Mouse (Mus musculus): Measurements from ENCODE around the gene Rad9b. TPM values are rescaled to one million over a fixed set of nuclear protein-coding genes. Genes with fewer than 3 reads are reported as not detected.
A peak's percentile ranks its signal among the peaks of the same experiment; 100 is the strongest.

Rad9b gene
- polyA plus RNA-seq, 1 experiment from 2014 or later = 28.3 TPM

DNA sequence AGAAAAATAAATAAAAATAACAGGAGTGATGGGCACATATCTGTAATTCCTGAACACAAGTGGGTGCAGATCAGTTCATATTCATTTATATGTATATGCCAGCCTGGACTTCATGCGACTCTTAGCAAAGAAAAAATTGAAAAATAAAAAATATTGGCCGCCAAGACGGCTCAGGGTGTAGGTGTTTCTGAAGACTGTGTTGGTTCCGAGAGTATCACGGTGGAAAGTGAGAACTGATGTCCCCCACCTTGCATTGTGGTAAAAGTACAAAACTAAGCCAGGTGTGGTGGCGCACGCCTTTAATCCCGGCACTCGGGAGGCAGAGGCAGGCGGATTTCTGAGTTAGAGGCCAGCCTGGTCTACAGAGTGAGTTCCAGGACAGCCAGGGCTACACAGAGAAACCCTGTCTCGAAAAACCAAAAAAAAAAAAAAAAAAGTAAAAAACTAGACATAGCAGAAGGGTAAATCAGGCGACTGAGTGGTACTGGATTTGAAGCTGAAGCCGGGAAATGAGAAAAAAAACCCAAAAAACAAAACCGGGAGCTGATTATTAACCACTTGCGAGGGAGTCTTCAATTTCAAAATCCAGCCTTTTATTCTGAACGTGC, 37.2 kb upstream of the Rad9b start:
- Histone ChIP-seq H3K9ac (no peak overlapping the region), H3K4me1 (peaks cover 16% of the 10 kb centered on the region), H3K4me3 (peak overlapping the region; percentile 60), H3K27me3 (replicated peaks) (no peaks in the 10 kb centered on the region), H3K27ac (peak overlapping the region; percentile 64), H3K4me2 (peak overlapping the region; percentile 77), H3K36me3 (replicated peaks) (no peaks in the 10 kb centered on the region; the same call in 1 of the 2 replicates), H3K9me3 (no peaks in the 10 kb centered on the region)
- ATAC-seq (replicated peaks) = peak; percentile 43; the same call in 1 of the 2 replicates
- 51% methylated on average over 16 of the region's 16 CpGs for WGBS

- no peak overlapping the region for H3K4me3 ChIP-seq
- no peaks in the 10 kb centered on the region for H3K27me3 ChIP-seq (replicated peaks)
- no peak overlapping the region for H3K27ac ChIP-seq
- peaks cover 16% of the 10 kb centered on the region for H3K4me1 ChIP-seq
- H3K9ac ChIP-seq = no peak overlapping the region
- no peaks in the 10 kb centered on the region for H3K9me3 ChIP-seq
- H3K36me3 ChIP-seq (replicated peaks) = no peaks in the 10 kb centered on the region; the same call in 1 of the 2 replicates
- no peak overlapping the region for H3K4me2 ChIP-seq
- peak; percentile 31; the same call in 1 of the 2 replicates for ATAC-seq (replicated peaks)
Measured at GRCm38 (mm10) chr5:122390671-122391070, 36.6 kb upstream of the Rad9b start.

- Histone ChIP-seq H3K36me3 (replicated peaks) (no peaks in the 10 kb centered on the region; the same call in 1 of the 2 replicates), H3K27me3 (replicated peaks) (no peaks in the 10 kb centered on the region), H3K27ac (no peak overlapping the region), H3K9me3 (no peaks in the 10 kb centered on the region), H3K4me3 (no peak overlapping the region), H3K4me2 (no peak overlapping the region), H3K4me1 (peaks cover 16% of the 10 kb centered on the region), H3K9ac (no peak overlapping the region)
- WGBS = 89% methylated on average over 5 of the region's 5 CpGs
- ATAC-seq (replicated peaks) = no peak
Measured at GRCm38 (mm10) chr5:122390006-122390405, 36.0 kb upstream of the Rad9b start.

DNA sequence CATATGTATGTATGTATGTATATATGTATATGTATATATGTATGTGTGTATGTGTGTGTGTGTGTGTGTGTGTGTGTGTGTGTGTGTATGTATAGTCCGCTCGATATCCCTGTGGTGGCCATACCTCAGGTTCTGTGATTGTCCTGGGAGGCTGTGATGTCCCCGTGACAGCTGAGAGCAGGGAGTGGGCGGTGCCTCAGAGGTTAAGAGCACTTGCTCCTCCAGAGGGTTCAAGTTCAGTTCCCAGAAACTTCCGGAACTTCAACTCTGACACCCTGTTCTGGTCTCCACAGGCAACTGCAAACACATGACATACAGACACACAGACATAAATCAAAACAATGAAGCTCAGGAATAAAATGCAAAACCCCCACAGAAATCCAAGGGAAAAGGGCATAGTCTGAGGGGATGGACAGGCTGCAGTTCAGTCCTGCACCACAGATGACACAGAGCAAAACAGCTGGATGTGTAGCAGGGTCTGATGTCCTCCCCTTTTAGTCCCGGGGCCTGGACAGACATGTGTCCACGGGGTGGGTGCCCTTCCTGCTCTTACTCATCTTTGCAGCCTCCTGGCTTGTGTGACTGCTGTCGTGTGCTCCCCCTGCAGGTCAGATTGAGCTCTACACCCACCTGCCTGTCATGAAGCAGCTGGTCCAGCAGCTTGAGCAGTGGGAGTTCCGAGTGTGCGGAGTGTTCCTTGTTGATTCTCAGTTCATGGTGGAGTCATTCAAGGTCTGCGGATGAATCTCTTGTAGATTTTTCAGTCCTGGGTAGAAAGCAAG, 25.5 kb upstream of the Rad9b start:
- ATAC-seq (replicated peaks) = 0 out of 2 replicates have a peak, but pooled peaks have one; percentile 24
- H3K9me3 ChIP-seq = no peaks in the 10 kb centered on the region
- H3K4me3 ChIP-seq = no peak overlapping the region
- no peaks in the 10 kb centered on the region for H3K4me1 ChIP-seq
- no peaks in the 10 kb centered on the region for H3K27me3 ChIP-seq (replicated peaks)
- no peak overlapping the region for H3K4me2 ChIP-seq
- H3K27ac ChIP-seq = no peak overlapping the region
- peaks cover 30% of the 10 kb centered on the region for H3K36me3 ChIP-seq (replicated peaks)
- no peak overlapping the region for H3K9ac ChIP-seq
- WGBS = 61% methylated on average over 11 of the region's 11 CpGs

- H3K4me1 ChIP-seq = peaks cover 5% of the 10 kb centered on the region
- WGBS = 97% methylated on average over 12 of the region's 12 CpGs
- peaks cover 30% of the 10 kb centered on the region for H3K36me3 ChIP-seq (replicated peaks)
Measured at GRCm38 (mm10) chr5:122378171-122378570, 24.1 kb upstream of the Rad9b start.

GRCm38 (mm10) chr5:122377101-122377833, 23.2 kb upstream of the Rad9b start:
- WGBS = 96% methylated on average over 4 of the region's 4 CpGs
- Histone ChIP-seq H3K9ac (no peak overlapping the region), H3K4me3 (no peak overlapping the region), H3K27ac (no peak overlapping the region), H3K4me1 (peaks cover 10% of the 10 kb centered on the region), H3K36me3 (replicated peaks) (peaks cover 27% of the 10 kb centered on the region), H3K4me2 (no peak overlapping the region), H3K9me3 (no peaks in the 10 kb centered on the region), H3K27me3 (replicated peaks) (no peaks in the 10 kb centered on the region)
- ATAC-seq (replicated peaks) = no peak

More at GRCm38 (mm10) chr5:122378171-122378570, 24.1 kb upstream of the Rad9b start:
- no peak overlapping the region for H3K27ac ChIP-seq
- no peak overlapping the region for H3K9ac ChIP-seq
- no peaks in the 10 kb centered on the region for H3K27me3 ChIP-seq (replicated peaks)
- H3K4me2 ChIP-seq = no peak overlapping the region
- no peak for ATAC-seq (replicated peaks)
- H3K9me3 ChIP-seq = no peaks in the 10 kb centered on the region
- no peak overlapping the region for H3K4me3 ChIP-seq

GRCm38 (mm10) chr5:122372878-122373277, 18.8 kb upstream of the Rad9b start:
- Histone ChIP-seq H3K9ac (peak overlapping the region; percentile 97), H3K36me3 (replicated peaks) (peaks cover 15% of the 10 kb centered on the region), H3K27me3 (replicated peaks) (no peaks in the 10 kb centered on the region), H3K4me2 (peak overlapping the region; percentile 58), H3K4me3 (peak overlapping the region; percentile 74), H3K4me1 (peaks cover 23% of the 10 kb centered on the region), H3K27ac (peak overlapping the region; percentile 97), H3K9me3 (no peaks in the 10 kb centered on the region)
- no peak; the same call in 1 of the 2 replicates for ATAC-seq (replicated peaks)
- WGBS = 8% methylated on average over 5 of the region's 5 CpGs

- Histone ChIP-seq H3K27me3 (replicated peaks) (no peaks in the 10 kb centered on the region), H3K9me3 (no peaks in the 10 kb centered on the region), H3K9ac (peak within 1 kb of the TSS; percentile 97), H3K4me2 (peak within 1 kb of the TSS; percentile 58), H3K36me3 (replicated peaks) (peaks cover 21% of the 10 kb centered on the region), H3K27ac (peak within 1 kb of the TSS; percentile 97), H3K4me1 (peaks cover 23% of the 10 kb centered on the region), H3K4me3 (peak within 1 kb of the TSS; percentile 74)
- peak; percentile 96 for ATAC-seq (replicated peaks)
- under 1% methylated on average over 53 of the region's 53 CpGs for WGBS
Measured at GRCm38 (mm10) chr5:122372192-122372769, 18.2 kb upstream of the Rad9b start, which contains the start of gene Fam216a. Gene Fam216a (minus strand): TSS chr5:122372364.

DNA sequence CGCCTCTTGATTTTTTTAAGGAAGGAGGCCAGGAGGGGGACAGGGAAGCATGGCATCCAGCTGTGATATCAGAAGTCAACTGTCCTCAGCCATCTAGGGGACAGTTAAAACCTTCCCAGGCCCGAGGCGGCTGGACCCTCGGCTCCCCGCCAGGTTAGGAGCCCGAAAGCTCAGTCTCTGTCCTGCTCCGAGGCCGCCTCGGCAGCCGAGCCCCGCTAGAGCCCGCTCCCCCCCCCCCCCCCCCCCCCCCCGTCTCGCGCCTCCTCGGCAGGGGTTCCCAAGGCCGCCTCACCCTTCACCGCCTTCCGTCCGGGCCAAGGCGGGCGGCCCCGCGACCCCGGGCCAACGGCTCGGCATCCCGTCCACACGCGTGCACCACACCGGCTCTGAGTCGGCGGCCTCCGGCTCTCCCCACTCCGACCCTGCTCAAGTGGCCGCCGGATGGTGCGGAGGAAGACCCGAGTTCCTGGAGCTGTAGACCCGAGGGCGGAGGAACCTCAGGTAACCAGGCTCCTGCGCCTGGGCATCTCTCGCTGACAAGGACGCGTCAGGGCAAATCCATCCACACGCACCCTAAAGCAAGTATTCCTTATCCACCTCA, 17.7 kb upstream of the Rad9b start, which contains the start of gene Gpn3:
TSS of gene Gpn3 (plus strand) at position 286 of the 601 bp plus-strand sequence.
- Histone ChIP-seq H3K9me3 (no peaks in the 10 kb centered on the region), H3K36me3 (replicated peaks) (peaks cover 24% of the 10 kb centered on the region), H3K9ac (peak within 1 kb of the TSS; percentile 97), H3K27ac (peak within 1 kb of the TSS; percentile 97), H3K4me2 (peak within 1 kb of the TSS; percentile 58), H3K4me3 (peak within 1 kb of the TSS; percentile 74), H3K4me1 (peaks cover 23% of the 10 kb centered on the region), H3K27me3 (replicated peaks) (no peaks in the 10 kb centered on the region)
- ATAC-seq (replicated peaks) = peak; percentile 82
- WGBS = under 1% methylated on average over 30 of the region's 46 CpGs

GRCm38 (mm10) chr5:122354492-122355067, 547 bp upstream of the Rad9b start:
- peak overlapping the region; percentile 79 for H3K9ac ChIP-seq
- WGBS = under 1% methylated on average over 57 of the region's 57 CpGs
- no peaks in the 10 kb centered on the region for H3K9me3 ChIP-seq
- ATAC-seq (replicated peaks) = peak; percentile 59
- H3K27me3 ChIP-seq (replicated peaks) = no peaks in the 10 kb centered on the region
- H3K4me1 ChIP-seq = peaks cover 19% of the 10 kb centered on the region
- 0 out of 2 replicates have a peak, but pooled peaks cover 4% of the 10 kb centered on the region for H3K36me3 ChIP-seq (replicated peaks)
- H3K4me3 ChIP-seq = peak overlapping the region; percentile 83
- peak overlapping the region; percentile 58 for H3K4me2 ChIP-seq
- H3K27ac ChIP-seq = peak overlapping the region; percentile 85

- no peak overlapping the region for H3K4me3 ChIP-seq
- WGBS = 84% methylated on average over 4 of the region's 4 CpGs
- no peak for ATAC-seq (replicated peaks)
- no peaks in the 10 kb centered on the region for H3K27me3 ChIP-seq (replicated peaks)
- H3K4me2 ChIP-seq = no peak overlapping the region
- no peaks in the 10 kb centered on the region for H3K4me1 ChIP-seq
- no peak overlapping the region for H3K9ac ChIP-seq
- H3K36me3 ChIP-seq (replicated peaks) = no peaks in the 10 kb centered on the region
- H3K27ac ChIP-seq = no peak overlapping the region
- no peaks in the 10 kb centered on the region for H3K9me3 ChIP-seq
Measured at GRCm38 (mm10) chr5:122345777-122346176, 8.3 kb downstream of the Rad9b start.

All from midbrain, embryonic 15.5 days (tissue).